Mouse (Mus musculus) brown adipose tissue, adult 24 weeks (tissue): ENCODE measurements around the gene Clmp. TPM values are rescaled to one million over a fixed set of nuclear protein-coding genes. Genes with fewer than 3 reads are reported as not detected.

Experiments
- H3K27ac ChIP-seq: fragments of 200-500 bp; replicated peaks from 2 replicates; pipeline ENCODE4 v1.5.1; 2012; ENCODE audit warnings: low read depth, mild to moderate bottlenecking, low read length
- H3K4me1 ChIP-seq: fragments of 200-500 bp; 2 replicates; pipeline ENCODE4 v1.6.1; 2012; ENCODE audit warnings: low read length, mixed read lengths; ENCODE audit not compliant: control insufficient read depth, insufficient read depth, insufficient read length
- H3K4me3 ChIP-seq: fragments of 200-500 bp; 2 replicates; pipeline ENCODE4 v1.5.1; 2012; ENCODE audit warnings: low read depth, mild to moderate bottlenecking, low read length, moderate library complexity; ENCODE audit not compliant: insufficient read depth
- polyA plus RNA-seq: library from polyadenylated mRNA; stranded (reverse); fragments of >200 nt; gene quantifications from 2 replicates; pipeline ENCODE4 v1.2.4, GENCODE M21; 2012; ENCODE audit not compliant: missing spikeins, insufficient read depth, insufficient read length

Gene Clmp
- polyA plus RNA-seq, 1 experiment, result 7.2 TPM

- Histone ChIP-seq H3K4me3 (no peak overlapping the region), H3K27ac (no peak overlapping the region), H3K4me1 (no peaks in the 10 kb centered on the region)
Measured at GRCm38 (mm10) chr9:40671323-40671930, 14.3 kb upstream of the Clmp start.

DNA sequence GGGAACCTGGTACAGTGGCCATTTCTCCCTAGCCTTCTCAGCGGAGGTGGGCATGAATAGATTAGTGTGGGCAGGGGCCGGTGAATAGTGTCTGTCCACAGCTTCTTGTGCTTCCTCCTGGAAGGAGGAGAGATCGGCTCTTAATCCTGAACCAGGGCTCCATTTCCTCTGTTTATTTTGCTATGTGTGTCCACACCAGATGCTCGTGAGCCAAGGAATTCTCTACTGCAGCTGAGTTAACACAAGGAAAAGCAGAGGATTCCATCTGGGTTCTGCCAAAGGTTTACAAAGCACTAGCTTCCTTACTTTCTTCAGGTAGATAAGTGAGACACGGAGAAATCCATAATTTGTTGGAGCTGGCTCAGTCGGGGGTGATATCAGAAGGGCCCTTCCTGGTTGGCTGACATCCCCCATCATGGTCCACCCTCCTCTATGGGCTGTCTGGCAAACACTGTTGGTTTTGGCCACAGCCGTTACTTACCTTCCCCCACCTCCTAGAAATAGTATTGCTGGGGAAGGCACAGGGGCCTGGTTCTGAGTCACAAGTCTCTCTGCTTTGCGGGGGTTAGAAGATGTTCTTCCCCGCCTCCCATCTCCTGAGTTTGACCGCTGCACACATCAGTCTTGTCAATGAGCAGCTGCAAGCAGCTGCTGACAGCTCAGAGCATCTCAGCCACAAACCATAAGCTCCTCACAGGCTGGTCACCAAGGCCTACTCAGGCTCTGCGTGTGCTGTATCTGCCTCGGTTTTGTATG, 10.4 kb upstream of the Clmp start:
- no peaks in the 10 kb centered on the region for H3K4me1 ChIP-seq
- H3K27ac ChIP-seq, result no peak overlapping the region
- H3K4me3 ChIP-seq, result no peak overlapping the region

GRCm38 (mm10) chr9:40678653-40679052, 7.1 kb upstream of the Clmp start:
- H3K27ac ChIP-seq, result no peak overlapping the region

DNA sequence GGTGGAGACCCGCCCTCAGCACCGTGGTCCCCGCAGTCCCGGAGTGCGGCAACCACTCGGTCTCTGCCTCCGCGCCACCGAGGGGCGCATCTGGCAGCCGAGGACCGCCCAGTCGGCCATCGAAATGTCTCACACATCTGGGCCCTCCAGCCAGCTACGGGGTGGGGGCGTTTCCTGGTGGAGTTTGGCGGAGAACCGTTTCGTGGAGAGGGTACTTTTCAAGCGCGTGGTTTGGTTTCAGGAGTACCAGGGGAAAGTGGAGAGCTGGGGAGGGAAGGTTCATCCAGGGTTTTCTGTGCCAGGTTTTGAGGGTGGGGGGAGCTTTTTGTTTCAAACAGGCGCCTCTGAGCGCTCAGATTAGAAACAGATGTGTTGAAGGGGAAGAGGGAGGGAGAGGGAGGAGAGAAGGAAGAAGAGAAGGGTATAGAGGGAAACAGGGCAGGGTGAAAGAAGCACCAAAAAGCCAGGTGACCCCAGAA, 698 bp downstream of the Clmp start:
- Histone ChIP-seq H3K27ac (no peak overlapping the region), H3K4me1 (no peaks in the 10 kb centered on the region; the same call in 1 of the 2 replicates), H3K4me3 (peak overlapping the region; percentile 50)

More at GRCm38 (mm10) chr9:40678653-40679052, 7.1 kb upstream of the Clmp start:
- Histone ChIP-seq H3K4me1 (no peaks in the 10 kb centered on the region), H3K4me3 (no peak overlapping the region)

GRCm38 (mm10) chr9:40687053-40687452, 1.3 kb downstream of the Clmp start:
- no peaks in the 10 kb centered on the region; the same call in 1 of the 2 replicates for H3K4me1 ChIP-seq
- H3K27ac ChIP-seq, result no peak overlapping the region
- peak overlapping the region; percentile 20; the same call in 1 of the 2 replicates for H3K4me3 ChIP-seq

GRCm38 (mm10) chr9:40687553-40687952, 1.8 kb downstream of the Clmp start:
- Histone ChIP-seq H3K27ac (no peak overlapping the region), H3K4me3 (no peak overlapping the region), H3K4me1 (no peaks in the 10 kb centered on the region; the same call in 1 of the 2 replicates)

DNA sequence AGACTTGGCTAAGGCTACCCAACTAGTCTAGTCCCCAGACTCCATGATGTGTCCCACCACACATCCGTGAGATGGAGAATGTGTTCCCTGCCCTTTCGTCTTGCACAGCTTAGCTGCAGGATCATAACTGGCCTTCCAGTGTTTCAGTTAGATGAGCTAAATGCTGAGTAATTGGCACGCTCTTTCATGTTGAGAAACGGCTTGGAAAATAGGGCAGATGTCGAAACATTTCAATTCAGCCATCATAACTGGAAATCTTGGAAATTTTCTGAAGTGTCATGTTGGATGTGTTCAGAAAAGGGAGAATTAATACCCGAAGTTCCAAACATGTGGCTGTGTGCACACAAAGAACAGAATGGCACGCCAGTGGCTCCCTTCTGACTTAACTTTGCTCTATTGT, 4.7 kb downstream of the Clmp start:
- no peak overlapping the region for H3K4me3 ChIP-seq
- no peaks in the 10 kb centered on the region; the same call in 1 of the 2 replicates for H3K4me1 ChIP-seq
- 0 out of 2 replicates have a peak overlapping the region, but pooled peaks have one; percentile 21 for H3K27ac ChIP-seq

DNA sequence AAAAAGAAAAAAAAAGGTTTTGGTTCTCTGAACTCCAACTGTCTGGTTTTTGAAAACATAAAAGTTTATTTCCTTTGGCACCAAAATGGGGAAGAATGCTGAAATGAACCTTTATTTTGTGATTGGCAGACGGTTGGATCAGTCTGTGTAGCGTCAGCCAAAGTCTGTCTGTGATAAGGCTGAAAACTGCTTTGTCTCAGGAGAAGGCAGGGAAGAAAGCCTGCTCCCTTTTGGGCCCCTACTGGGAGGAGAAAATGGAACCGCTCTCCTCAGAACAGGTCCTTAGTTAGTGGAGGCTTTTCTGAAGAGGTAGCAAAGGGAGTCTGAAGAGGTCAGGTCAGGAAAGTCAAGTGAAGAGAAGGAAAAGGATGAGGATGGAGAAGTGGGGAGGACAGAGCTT, 7.3 kb downstream of the Clmp start:
- Histone ChIP-seq H3K27ac (no peak overlapping the region), H3K4me1 (no peaks in the 10 kb centered on the region), H3K4me3 (no peak overlapping the region)

GRCm38 (mm10) chr9:40693768-40694167, 8.0 kb downstream of the Clmp start:
- Histone ChIP-seq H3K4me3 (no peak overlapping the region), H3K4me1 (no peaks in the 10 kb centered on the region), H3K27ac (no peak overlapping the region)

DNA sequence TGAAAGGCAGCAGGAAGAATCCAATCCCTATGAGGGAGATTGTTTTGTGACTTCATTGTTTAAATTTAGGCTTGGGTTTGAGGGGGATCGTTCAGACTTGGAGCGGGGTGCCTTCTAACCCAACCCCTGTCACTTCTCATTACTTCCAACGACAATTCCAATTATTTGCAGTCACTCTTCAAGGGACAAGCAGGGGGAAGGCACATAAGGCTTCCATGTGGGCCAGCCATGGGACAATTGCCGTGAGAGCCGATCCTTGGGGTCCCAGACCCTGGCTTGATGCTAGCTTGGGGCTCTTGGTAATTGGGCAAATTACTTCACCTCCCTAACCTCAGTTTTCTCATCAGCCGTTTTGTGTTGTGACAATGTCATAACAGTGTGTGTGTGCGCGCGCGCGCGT, 8.5 kb downstream of the Clmp start:
- no peaks in the 10 kb centered on the region for H3K4me1 ChIP-seq
- H3K27ac ChIP-seq, result no peak overlapping the region
- H3K4me3 ChIP-seq, result no peak overlapping the region

GRCm38 (mm10) chr9:40696086-40696485, 10.3 kb downstream of the Clmp start:
- no peak overlapping the region for H3K4me3 ChIP-seq
- no peak overlapping the region for H3K27ac ChIP-seq
- H3K4me1 ChIP-seq, result no peaks in the 10 kb centered on the region

DNA sequence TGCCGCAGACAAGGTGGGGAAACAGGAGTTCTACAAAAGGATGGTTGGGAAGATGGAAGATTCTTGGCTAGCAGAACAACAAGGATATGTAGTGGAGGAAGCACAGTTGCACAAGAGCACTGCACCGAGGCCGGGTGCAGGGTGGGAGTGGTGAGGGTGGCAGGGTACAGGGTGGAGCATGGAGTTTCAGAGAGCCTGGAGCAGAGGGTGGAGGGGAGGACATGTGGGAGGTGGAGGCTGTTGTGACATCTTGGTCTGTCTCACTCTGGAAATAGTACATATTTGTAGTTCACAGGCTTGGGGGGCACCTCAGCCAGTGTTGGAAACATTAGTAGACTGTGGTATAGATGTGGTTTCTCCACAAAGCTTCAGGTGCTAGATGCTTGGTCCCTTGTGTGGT, 13.4 kb downstream of the Clmp start:
- Histone ChIP-seq H3K4me1 (no peaks in the 10 kb centered on the region), H3K4me3 (no peak overlapping the region), H3K27ac (no peak overlapping the region)

GRCm38 (mm10) chr9:40700253-40700652, 14.5 kb downstream of the Clmp start:
- H3K4me3 ChIP-seq, result no peak overlapping the region
- no peak overlapping the region for H3K27ac ChIP-seq
- no peaks in the 10 kb centered on the region for H3K4me1 ChIP-seq

DNA sequence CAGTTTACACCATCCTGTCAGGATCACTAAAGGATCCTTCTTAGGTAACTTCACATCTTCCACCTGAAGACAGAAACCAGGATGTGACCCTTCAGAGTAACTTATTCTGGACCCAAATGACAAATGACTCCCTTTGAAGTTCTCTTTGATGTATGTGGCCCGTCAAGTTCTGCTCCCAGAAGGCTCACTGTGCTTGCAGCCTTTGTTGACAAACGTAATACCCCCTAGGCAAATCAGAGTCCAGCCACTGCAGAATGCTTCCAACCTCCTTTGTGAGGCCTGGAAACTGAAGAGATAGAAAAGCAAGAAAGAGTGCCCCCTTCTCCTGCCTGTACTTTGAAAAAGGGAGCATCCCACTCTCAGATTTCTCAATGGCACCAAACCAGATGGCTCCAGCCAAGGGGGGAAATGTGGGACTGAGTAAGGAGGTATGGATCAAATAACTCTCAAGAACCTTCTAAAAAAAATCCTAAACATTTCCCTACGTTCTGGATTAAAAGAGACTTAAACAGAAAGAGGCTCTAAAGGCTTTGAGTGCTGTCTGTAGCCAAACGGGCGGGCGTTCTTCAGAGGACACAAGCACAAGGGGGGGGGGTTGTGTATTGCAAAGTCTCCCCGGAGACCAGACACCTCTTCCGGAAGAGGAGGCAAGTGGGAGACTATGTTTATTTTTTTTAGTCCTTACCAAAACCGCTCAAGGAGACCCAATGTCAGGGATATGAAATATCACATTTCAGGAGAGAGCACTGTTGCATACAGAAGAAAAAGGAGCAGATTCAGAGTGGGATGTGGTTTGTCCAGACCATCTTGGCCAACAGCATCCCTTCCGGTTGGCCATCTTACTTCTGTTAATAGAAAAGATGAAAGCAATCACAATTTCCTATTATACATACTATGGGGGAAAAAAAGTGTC, 18.9 kb downstream of the Clmp start:
- Histone ChIP-seq H3K4me1 (no peaks in the 10 kb centered on the region), H3K4me3 (no peak overlapping the region)

More for the DNA sequence above, 18.9 kb downstream of the Clmp start:
- no peak overlapping the region for H3K27ac ChIP-seq
